Mouse (Mus musculus) heart, embryonic 16.5 days (tissue): ENCODE measurements around the gene Zgpat. TPM values are rescaled to one million over a fixed set of nuclear protein-coding genes. Genes with fewer than 3 reads are reported as not detected.

Experiments used
- ATAC-seq: fragments of 200-750 bp; cut with Nextera tagmentation; replicated peaks from 2 replicates; pipeline ENCODE4 v1.8.0; 2017; ENCODE audit warnings: moderate number of reproducible peaks; ENCODE audit not compliant: insufficient read depth, low FRiP score; ENCODE audit errors: extremely low read depth
- H3K27ac ChIP-seq: fragments of 300-500 bp; sonication (generic); 2 replicates; pipeline ENCODE4 v1.5.1; 2014; ENCODE audit warnings: mild to moderate bottlenecking, low read length, control low read depth, moderate library complexity
- H3K27me3 ChIP-seq: fragments of 300-500 bp; sonication (generic); 2 replicates; pipeline ENCODE4 v1.6.1; 2014; ENCODE audit warnings: low read length, mixed read lengths; ENCODE audit not compliant: control insufficient read depth, insufficient read depth
- H3K36me3 ChIP-seq: fragments of 300-500 bp; sonication (generic); 2 replicates; pipeline ENCODE4 v1.6.1; 2014; ENCODE audit not compliant: control insufficient read depth, insufficient read depth
- H3K4me1 ChIP-seq: fragments of 300-500 bp; sonication (generic); 2 replicates; pipeline ENCODE4 v1.6.1; 2014; ENCODE audit warnings: low read length, mixed read lengths; ENCODE audit not compliant: control insufficient read depth, insufficient read depth
- H3K4me2 ChIP-seq: fragments of 300-500 bp; sonication (generic); 2 replicates; pipeline ENCODE4 v1.6.1; 2014; ENCODE audit warnings: low read depth, mild to moderate bottlenecking, control low read depth, low read length
- H3K4me3 ChIP-seq: fragments of 300-500 bp; sonication (generic); 2 replicates; pipeline ENCODE4 v1.5.1; 2014; ENCODE audit warnings: mild to moderate bottlenecking, control low read depth, low read length
- H3K9ac ChIP-seq: fragments of 300-500 bp; sonication (generic); 2 replicates; pipeline ENCODE4 v1.6.1; 2014; ENCODE audit warnings: low read length, control low read depth
- H3K9me3 ChIP-seq: fragments of 300-500 bp; sonication (generic); replicated peaks from 2 replicates; pipeline ENCODE4 v1.6.1; 2016; ENCODE audit warnings: low read length; ENCODE audit not compliant: control insufficient read depth
- WGBS: fragments of 180-500 bp; shearing (Covaris S2); extraction: QIAGEN DNeasy Blood & Tissue Kit; methylation state at CpG from one replicate; pipeline ENCODE4 v1.1.7; 2014; 5-methylcytosine and 5-hydroxymethylcytosine counted together
- polyA plus RNA-seq: library from polyadenylated mRNA; unstranded; fragments of >200 nt; fragmentation: Nextera tagmentation; extraction: Ambion mirVana; gene quantifications from 2 replicates; pipeline ENCODE4 v1.2.1, GENCODE M21; 2015

Zgpat gene
- polyA plus RNA-seq, 1 experiment from 2014 or later = 28.0 TPM

DNA sequence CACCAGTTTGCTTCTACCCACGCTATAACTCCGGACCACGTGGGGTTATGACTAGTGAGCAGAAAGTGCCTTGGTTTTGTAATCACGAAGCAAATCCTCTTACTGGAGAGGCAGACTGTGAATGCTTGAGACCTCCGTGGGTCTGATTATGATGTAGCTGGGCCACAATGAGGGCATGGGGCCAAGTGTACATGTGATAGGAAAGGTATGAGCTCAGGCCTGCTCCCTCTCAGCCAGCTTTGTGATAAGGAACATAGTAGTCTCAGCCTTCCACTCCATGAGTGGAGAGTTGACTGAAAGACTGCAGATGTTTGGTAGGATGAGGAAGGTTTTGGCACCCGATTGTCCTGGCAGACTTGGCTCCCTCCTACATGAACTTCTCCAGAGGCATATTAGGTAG is 22.0 kb upstream of the Zgpat start:
- WGBS = 42% methylated on average over 6 of the region's 6 CpGs

DNA sequence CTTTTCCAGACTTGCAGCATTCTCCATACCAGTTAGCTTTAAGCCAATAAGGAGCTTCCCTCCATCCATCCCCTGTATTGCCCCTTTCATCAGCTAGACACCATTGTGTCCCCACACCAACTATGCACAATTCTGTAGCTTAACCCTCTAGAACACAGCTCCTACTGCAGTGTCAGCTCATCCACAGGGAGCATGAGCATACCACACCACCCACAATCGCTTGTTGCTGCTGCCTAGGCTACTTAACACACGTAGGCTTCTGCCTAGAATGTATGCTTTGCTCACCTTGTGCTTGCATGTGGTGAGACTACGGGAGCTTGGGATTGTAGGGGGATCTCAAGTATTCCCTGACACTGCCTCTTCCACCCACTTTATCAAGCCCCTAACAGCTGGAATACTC is 7.9 kb upstream of the Zgpat start:
- no peaks in the 10 kb centered on the region for H3K27me3 ChIP-seq
- no peaks in the 10 kb centered on the region for H3K9me3 ChIP-seq
- no peak overlapping the region for H3K4me3 ChIP-seq
- 71% methylated on average over 3 of the region's 3 CpGs for WGBS
- no peaks in the 10 kb centered on the region for H3K4me1 ChIP-seq
- no peak overlapping the region for H3K9ac ChIP-seq
- H3K4me2 ChIP-seq = no peak overlapping the region
- ATAC-seq = no peak
- H3K36me3 ChIP-seq = peaks cover 45% of the 10 kb centered on the region
- H3K27ac ChIP-seq = no peak overlapping the region

More for the DNA sequence above, 22.0 kb upstream of the Zgpat start:
- Histone ChIP-seq H3K36me3 (peaks cover 30% of the 10 kb centered on the region), H3K9me3 (no peaks in the 10 kb centered on the region), H3K27me3 (no peaks in the 10 kb centered on the region), H3K4me3 (no peak overlapping the region), H3K4me1 (peaks cover 13% of the 10 kb centered on the region), H3K9ac (no peak overlapping the region), H3K27ac (peak overlapping the region; percentile 53), H3K4me2 (0 out of 2 replicates have a peak overlapping the region, but pooled peaks have one; percentile 17)
- ATAC-seq = peak; percentile 89

DNA sequence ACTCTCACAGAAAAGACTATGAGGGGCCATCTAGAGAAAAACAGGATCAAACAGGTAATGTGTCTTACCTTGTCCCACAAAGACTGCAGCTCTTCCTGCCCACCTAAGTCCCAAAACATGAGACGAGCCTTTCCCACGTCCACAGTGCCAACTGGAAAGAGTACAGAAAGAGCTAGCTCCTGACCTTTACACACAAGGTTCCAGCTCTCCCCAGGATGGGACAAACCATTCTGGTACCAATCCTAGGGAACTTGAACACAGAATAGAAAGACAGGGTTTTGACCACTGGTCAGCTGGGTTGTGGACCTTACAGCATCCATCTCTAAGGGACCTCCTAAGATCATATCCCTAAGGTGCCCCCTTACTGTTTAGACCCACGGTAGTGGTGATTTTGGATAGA is 782 bp upstream of the Zgpat start:
- 89% methylated on average over 3 of the region's 3 CpGs for WGBS
- H3K27me3 ChIP-seq = no peaks in the 10 kb centered on the region
- ATAC-seq = no peak
- H3K4me2 ChIP-seq = peak overlapping the region; percentile 98
- H3K36me3 ChIP-seq = peaks cover 31% of the 10 kb centered on the region
- H3K9ac ChIP-seq = peak overlapping the region; percentile 98
- peaks cover 33% of the 10 kb centered on the region for H3K4me1 ChIP-seq
- peak overlapping the region; percentile 95 for H3K4me3 ChIP-seq
- H3K9me3 ChIP-seq = no peaks in the 10 kb centered on the region
- H3K27ac ChIP-seq = no peak overlapping the region

DNA sequence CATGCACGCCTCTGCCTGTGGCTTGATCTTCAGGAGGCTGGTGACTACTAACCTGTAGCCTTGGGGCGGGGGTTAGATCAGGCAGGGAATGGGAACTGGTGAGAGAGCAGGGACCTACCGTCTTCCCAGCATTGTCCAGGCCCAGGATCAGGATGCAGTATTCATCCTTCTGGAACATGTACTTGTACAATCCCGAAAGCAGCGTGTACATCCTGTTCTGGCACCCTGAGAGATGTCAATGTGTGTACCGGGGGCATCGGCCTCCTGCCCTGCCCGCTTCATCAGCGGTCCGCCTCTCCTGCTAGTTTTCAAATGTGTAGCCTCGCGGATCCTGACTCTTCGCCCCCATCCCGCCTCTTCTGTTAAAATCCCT is 255 bp upstream of the Zgpat start:
- H3K9me3 ChIP-seq = no peaks in the 10 kb centered on the region
- peaks cover 28% of the 10 kb centered on the region for H3K36me3 ChIP-seq
- no peaks in the 10 kb centered on the region for H3K27me3 ChIP-seq
- peak overlapping the region; percentile 95 for H3K27ac ChIP-seq
- WGBS = 7% methylated on average over 14 of the region's 14 CpGs
- ATAC-seq = no peak
- H3K9ac ChIP-seq = peak overlapping the region; percentile 98
- peak overlapping the region; percentile 98 for H3K4me2 ChIP-seq
- H3K4me1 ChIP-seq = peaks cover 33% of the 10 kb centered on the region
- H3K4me3 ChIP-seq = peak overlapping the region; percentile 95

DNA sequence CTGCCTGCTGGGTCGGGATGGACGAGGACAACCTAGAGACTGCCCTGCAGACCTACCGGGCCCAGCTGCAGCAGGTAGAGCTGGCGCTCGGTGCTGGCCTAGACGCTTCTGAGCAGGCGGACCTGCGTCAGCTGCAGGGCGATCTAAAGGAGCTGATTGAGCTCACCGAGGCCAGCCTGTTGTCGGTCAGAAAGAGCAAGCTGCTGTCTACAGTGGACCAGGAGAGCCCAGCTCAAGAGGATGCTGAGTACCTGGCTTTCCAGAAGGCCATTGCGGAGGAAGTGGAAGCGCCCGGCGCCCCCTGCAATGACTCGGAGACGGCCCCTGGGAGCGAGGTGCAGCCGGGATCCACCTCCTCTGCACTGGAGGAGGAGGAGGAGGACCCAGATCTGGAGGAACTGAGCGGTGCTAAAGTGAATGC is 937 bp downstream of the Zgpat start:
- Histone ChIP-seq H3K4me2 (peak overlapping the region; percentile 98), H3K27me3 (no peaks in the 10 kb centered on the region), H3K9me3 (0 out of 2 replicates have a peak, but pooled peaks cover 3% of the 10 kb centered on the region), H3K4me1 (peaks cover 33% of the 10 kb centered on the region), H3K36me3 (peaks cover 24% of the 10 kb centered on the region), H3K9ac (peak overlapping the region; percentile 98), H3K4me3 (peak overlapping the region; percentile 95), H3K27ac (peak overlapping the region; percentile 95)
- 0% methylated on average over 20 of the region's 20 CpGs for WGBS
- ATAC-seq = peak; percentile 38; the same call in 1 of the 2 replicates

DNA sequence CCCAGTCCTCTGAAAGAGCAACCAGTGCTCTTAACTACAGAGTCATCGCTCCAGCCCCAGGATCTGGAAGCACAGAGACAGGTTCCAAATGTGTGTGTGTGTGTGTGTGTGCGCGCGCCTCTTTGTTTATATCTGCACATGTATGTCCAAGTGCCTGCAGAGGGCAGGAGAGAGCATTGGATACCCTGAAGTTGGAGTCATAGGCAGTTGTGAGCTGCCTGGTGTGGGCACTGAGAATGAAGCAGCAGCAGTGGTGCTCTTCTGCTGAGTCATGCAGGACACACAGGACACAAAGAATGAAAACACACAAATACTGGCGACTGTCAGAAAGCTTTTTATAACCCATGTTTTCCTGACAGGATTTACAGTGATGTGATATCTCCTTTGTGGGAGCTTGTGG is 5.3 kb downstream of the Zgpat start:
- ATAC-seq = no peak
- Histone ChIP-seq H3K4me1 (peaks cover 22% of the 10 kb centered on the region), H3K9me3 (0 out of 2 replicates have a peak, but pooled peaks cover 3% of the 10 kb centered on the region), H3K27ac (no peak overlapping the region), H3K9ac (no peak overlapping the region), H3K36me3 (peaks cover 17% of the 10 kb centered on the region), H3K4me3 (no peak overlapping the region), H3K4me2 (no peak overlapping the region), H3K27me3 (no peaks in the 10 kb centered on the region)
- WGBS = 88% methylated on average over 5 of the region's 5 CpGs

DNA sequence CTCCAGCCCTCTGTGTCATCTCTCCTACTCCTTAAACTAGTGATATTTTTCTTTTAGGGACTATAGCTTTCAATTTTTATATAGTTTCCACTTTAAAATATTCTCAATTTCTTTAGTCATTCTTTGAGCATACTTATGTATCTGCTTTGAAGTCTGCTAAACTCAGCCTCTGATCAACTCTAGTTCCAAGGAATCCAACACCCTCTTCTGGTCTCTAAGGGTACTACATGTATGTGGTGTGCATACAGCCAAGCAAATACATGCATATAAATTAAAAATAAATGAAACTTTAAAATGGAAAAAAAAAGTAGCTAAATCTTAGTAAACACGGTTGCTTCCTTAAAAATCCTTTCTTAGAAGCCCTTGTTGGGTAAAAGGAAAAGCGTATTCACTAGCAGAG is 11.1 kb downstream of the Zgpat start:
- H3K27ac ChIP-seq = no peak overlapping the region
- H3K9ac ChIP-seq = no peak overlapping the region
- H3K4me2 ChIP-seq = no peak overlapping the region
- no peak for ATAC-seq
- H3K9me3 ChIP-seq = no peaks in the 10 kb centered on the region
- WGBS = 85% methylated on average over 2 of the region's 2 CpGs
- peaks cover 21% of the 10 kb centered on the region for H3K36me3 ChIP-seq
- H3K27me3 ChIP-seq = no peaks in the 10 kb centered on the region
- no peak overlapping the region for H3K4me3 ChIP-seq
- H3K4me1 ChIP-seq = no peaks in the 10 kb centered on the region

DNA sequence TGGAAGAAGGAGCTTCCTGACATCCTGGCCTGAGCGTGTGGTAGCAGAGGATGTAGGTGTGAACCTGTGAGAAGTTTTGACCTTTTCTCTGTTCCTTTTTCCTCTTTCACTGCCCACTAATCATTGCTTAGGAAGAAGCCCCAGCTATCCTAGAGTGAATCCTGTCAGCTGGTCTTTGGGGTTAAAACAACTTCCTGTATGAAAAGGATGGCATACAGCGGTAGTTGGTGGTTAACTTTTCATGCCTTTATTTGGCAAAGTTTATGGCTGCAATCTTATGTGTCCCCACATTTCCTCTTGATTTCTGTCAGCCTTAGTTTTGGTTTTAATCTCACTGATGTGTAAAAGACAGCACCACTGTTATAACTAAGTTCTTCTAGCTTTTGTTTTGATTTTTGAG is 12.5 kb downstream of the Zgpat start:
- H3K9me3 ChIP-seq = no peaks in the 10 kb centered on the region
- H3K4me3 ChIP-seq = no peak overlapping the region
- no peak overlapping the region for H3K9ac ChIP-seq
- WGBS = 64% methylated on average over 2 of the region's 2 CpGs
- peaks cover 22% of the 10 kb centered on the region for H3K36me3 ChIP-seq
- no peak overlapping the region for H3K4me2 ChIP-seq
- ATAC-seq = no peak
- H3K27ac ChIP-seq = no peak overlapping the region
- no peaks in the 10 kb centered on the region for H3K27me3 ChIP-seq
- no peaks in the 10 kb centered on the region for H3K4me1 ChIP-seq

DNA sequence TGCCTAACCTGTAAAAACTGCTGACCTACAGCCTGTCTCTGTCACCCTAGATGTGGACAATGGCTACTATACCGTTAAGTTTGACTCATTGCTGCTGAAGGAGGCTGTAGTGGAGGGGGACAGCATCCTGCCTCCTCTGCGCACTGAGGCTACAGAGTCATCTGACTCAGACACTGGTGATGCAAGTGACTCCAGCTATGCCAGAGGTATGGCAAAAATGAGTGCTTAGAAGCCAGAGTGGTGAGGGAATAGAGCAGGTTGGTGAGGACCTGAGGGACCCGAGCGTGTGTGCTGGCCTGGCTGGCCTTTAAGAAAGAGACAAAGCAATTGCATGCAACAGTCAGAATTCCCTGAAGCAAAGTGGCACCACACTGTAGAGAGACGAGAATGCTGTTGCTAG is 14.0 kb downstream of the Zgpat start:
- H3K36me3 ChIP-seq = peaks cover 35% of the 10 kb centered on the region
- ATAC-seq = no peak
- WGBS = 88% methylated on average over 5 of the region's 5 CpGs

More for the DNA sequence above, 14.0 kb downstream of the Zgpat start:
- Histone ChIP-seq H3K27ac (no peak overlapping the region), H3K27me3 (no peaks in the 10 kb centered on the region), H3K9me3 (no peaks in the 10 kb centered on the region), H3K4me1 (no peaks in the 10 kb centered on the region), H3K4me3 (no peak overlapping the region), H3K9ac (no peak overlapping the region), H3K4me2 (no peak overlapping the region)
